Mouse (Mus musculus) adrenal gland (tissue): ENCODE measurements around the gene Synj2.

Experiments
- intact Hi-C: fragments of 180-260 bp; cut with DNase I; formaldehyde crosslinking; loops from one replicate; pipeline ENCODE4 v1.15.1; 2025

Synj2 gene

DNA sequence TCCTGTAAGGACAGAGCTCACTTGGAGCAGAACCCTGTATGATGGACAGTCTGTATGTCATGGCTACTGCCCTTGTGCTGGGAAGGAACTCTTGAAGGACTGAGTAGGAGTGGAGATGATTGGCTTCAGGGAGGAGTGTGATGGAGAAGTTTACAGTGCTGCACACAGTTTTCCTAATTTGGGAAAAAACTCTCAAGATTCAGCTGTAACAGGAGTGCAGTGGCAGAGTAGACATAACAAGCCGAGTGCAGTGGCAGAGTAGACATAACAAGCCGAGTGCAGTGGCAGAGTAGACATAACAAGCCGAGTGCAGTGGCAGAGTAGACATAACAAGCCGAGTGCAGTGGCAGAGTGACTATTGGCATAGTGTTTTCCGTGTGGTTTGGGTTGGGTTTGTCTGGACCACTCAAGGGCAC is 80.3 kb downstream of the Synj2 start:
- intact Hi-C loops, result loop anchor here (10.0 kb wide), 1 partner anchor 227 kb away; no protein-coding TSS in a partner anchor

DNA sequence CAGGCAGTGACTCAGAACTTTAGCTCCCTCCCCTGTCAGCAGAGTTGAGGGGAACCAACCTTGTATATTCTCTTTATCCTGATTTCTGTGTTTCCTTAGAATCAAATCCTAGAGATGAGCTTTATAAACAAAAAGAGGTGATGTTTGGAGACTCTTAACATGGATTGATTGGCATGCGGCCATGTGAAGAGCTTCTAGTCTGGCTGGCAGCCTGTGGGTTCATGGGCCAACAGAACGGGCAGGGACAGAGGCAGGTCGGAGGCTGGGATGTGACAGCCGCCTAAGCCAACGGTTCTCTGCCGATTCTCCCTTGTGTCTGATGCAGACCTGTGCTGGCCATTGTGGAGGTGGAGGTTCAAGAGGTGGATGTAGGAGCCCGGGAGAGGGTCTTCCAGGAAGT is 84.8 kb downstream of the Synj2 start:
- intact Hi-C loops, result loop anchor here (10.0 kb wide), 1 partner anchor 231 kb away; no protein-coding TSS in a partner anchor

DNA sequence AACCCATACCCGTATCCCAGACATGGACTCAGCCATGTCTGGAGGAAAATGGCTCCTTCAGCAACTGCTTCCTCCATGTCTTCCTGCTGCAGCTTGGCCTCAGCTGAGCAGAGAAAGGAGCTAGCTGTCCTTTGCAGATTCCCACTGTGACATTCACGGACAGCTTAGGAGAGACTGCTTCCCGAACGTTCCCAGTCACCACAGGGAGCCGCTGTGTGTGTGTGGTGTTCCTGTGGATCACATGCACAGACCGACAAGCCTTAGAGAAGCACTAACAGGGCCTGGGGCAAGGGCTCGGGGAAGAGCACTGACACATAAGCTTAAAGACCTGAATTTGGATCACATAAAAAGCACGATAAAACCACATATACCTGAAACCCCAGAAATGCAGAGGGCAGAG is 94.6 kb downstream of the Synj2 start:
- intact Hi-C loops, result no loop called here

DNA sequence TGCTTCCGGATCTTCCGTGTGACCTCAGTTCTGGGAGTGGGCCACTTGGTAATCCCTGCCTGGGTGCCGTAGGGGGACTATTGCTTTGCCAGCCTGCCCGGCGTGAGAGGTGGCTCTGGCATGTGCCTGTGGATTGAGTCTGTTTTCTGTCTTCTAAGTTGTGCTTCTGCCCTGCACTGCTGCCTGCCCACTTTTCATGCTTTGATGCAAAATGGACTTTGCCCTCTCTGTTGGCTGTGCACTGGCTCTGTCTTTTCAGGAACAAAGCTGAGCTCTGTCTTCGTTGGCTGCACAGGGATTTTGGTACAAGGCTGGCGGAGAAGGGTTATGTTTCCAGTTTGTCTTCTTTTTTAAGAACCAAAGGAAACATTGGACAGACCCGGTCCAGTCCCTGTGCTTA is 95.4 kb downstream of the Synj2 start:
- intact Hi-C loops, result no loop called here

GRCm38 (mm10) chr17:6036872-6037271 is 95.8 kb downstream of the Synj2 start:
- intact Hi-C loops, result no loop called here

GRCm38 (mm10) chr17:6037507-6037906 is 96.4 kb downstream of the Synj2 start:
- intact Hi-C loops, result no loop called here

DNA sequence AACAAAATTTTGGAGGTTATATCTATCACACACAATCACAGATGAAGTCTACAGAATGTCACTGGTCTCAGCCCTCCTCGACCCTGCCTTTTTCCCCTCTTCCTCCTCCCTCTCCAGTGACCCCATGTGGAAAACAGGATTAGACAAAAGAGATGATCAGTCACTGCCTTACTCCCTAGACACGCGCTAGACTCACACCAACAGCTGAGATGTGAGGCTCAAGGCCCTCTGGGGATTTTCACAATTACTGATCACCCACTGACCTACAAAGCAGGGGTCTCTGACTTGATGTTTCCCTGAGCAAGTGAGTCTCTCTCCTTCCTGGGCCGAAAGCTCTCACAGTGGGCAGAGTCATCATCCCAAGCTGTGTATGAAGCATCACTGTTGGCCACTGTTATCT is 111.7 kb downstream of the Synj2 start:
- intact Hi-C loops, result no loop called here

DNA sequence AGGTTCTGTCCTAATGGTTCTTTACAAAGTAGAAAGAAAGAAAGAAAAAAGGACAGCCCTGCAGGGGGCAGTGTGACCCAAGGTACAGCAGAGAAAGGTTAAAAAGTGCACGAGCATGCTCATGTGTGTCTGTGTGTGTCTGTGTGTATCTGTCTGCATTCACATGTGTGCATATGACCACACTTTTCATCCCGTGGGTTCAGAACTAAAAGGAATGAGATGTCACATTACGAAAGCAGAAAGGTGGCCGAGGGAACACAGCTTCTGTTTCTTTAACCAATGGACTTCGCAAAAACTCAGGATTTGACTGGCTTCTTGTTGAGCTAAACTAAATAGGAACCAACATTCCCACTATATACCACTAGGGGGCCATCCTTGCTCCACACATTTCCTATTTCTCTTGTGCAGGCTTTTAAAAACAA is 113.9 kb downstream of the Synj2 start:
- intact Hi-C loops, result no loop called here

DNA sequence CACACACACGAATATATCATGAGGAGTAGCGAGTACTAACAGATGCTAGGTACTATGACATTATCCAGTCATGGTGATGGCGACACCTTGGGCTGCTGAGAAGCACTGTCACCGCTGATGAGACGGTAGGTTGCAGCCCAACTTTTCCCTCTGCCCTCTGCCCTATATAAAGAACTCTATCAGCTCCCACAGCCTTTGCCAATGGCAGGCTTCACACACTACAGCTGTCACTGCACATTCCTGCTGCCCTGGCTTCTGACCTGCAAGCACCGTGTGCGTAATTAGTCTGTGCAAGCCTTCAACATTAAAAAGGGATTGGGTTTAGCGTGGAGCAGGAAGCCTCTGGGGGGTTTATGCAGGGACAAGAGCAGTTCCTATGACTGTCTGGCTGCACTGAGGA is 121.7 kb downstream of the Synj2 start:
- intact Hi-C loops, result no loop called here

DNA sequence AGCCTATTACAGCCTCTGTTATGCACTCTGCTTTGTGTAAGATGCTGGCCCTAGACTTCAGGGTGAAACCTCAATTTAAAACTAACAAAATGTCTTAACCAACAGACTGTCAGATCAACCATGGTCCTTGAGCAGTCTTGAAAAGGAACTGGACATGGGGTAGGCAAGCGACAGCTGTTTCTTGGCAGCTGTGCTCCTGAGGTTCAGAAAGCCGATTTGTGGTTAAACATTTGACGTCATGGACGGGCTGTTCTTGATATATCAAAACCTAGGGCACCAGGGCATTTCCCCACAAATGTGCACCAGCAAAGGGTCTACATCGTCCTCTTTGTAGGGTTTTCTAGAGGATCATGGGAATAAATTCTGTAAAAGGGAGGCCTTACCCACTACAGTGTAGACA is 122.5 kb downstream of the Synj2 start:
- intact Hi-C loops, result no loop called here

- intact Hi-C loops, result no loop called here
Measured at GRCm38 (mm10) chr17:6066021-6066420, 124.9 kb downstream of the Synj2 start.

GRCm38 (mm10) chr17:6067613-6068012 is 126.5 kb downstream of the Synj2 start:
- intact Hi-C loops, result no loop called here

- intact Hi-C loops, result no loop called here
Measured at GRCm38 (mm10) chr17:6069866-6070265, 128.8 kb downstream of the Synj2 start.

- intact Hi-C loops, result no loop called here
Measured at GRCm38 (mm10) chr17:6073405-6073804, 132.3 kb downstream of the Synj2 start.

- intact Hi-C loops, result no loop called here
Measured at GRCm38 (mm10) chr17:6079287-6080122, 138.4 kb downstream of the Synj2 start, which contains the start of the genes Serac1 and Gtf2h5. Gene Serac1 (minus strand): TSS chr17:6079741. Gene Gtf2h5 (plus strand): TSS chr17:6079786.

DNA sequence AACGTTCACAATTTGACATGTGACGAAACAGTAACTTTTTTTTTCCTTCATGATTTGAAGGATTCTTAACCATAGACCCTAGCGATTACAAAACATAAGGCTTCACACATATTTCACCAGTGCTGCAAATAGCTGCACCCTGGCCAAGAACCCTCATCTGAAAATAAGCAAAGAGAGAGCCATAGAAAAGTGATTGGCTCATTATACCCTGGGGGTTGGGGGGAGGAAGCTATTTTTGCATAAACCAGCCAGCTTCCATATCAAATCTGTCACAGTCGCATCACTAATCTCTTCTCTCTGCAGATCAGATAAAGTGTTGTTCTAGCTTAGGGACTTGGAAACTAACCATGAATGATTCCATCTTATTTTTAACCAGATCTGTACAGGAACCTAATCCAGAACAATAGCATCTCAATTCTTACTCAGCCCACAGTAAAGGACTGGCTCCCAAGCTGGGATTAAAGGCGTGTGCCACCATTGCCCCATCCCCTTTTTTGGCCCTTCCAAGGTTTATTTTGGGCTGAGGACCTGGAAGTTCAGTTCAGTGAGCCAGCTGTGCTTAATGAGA is 142.3 kb downstream of the Synj2 start:
- intact Hi-C loops, result no loop called here

- intact Hi-C loops, result no loop called here
Measured at GRCm38 (mm10) chr17:6091604-6092003, 150.5 kb downstream of the Synj2 start.
